Mouse (Mus musculus) stomach, embryonic 14.5 days (tissue): ENCODE data around the gene Gclm. TPM values are rescaled to one million over a fixed set of nuclear protein-coding genes. Genes with fewer than 3 reads are reported as not detected.
"Not testable (repeated sequence)": the region's sequence is repeated elsewhere in the genome, so short reads cannot be mapped to it uniquely, and the experiment has no call there.

Source experiments
- ATAC-seq: fragments of 200-750 bp; cut with Nextera tagmentation; 2 replicates; pipeline ENCODE4 v1.8.0; 2017; ENCODE audit warnings: low read depth, moderate TSS enrichment; ENCODE audit not compliant: insufficient number of reproducible peaks, insufficient read depth, low FRiP score
- H3K27ac ChIP-seq: fragments of 300-500 bp; sonication (generic); 2 replicates; pipeline ENCODE4 v1.5.1; 2014; ENCODE audit warnings: mild to moderate bottlenecking, low read length, moderate library complexity, mixed read lengths
- H3K27me3 ChIP-seq: fragments of 300-500 bp; sonication (generic); 2 replicates; pipeline ENCODE4 v1.6.1; 2014; ENCODE audit warnings: low read length, control low read depth, mixed read lengths; ENCODE audit not compliant: control insufficient read depth, insufficient read depth
- H3K36me3 ChIP-seq: fragments of 300-500 bp; sonication (generic); 2 replicates; pipeline ENCODE4 v1.6.1; 2014; ENCODE audit warnings: mild to moderate bottlenecking, control low read depth, low read length, moderate library complexity, mixed read lengths; ENCODE audit not compliant: control insufficient read depth, insufficient read depth
- H3K4me1 ChIP-seq: fragments of 300-500 bp; sonication (generic); 2 replicates; pipeline ENCODE4 v1.6.1; 2014; ENCODE audit warnings: low read length, control low read depth, mixed read lengths; ENCODE audit not compliant: control insufficient read depth, insufficient read depth
- H3K4me2 ChIP-seq: fragments of 300-500 bp; sonication (generic); replicated peaks from 2 replicates; pipeline ENCODE4 v1.6.1; 2014; ENCODE audit warnings: low read depth, low read length, control low read depth
- H3K4me3 ChIP-seq: fragments of 300-500 bp; sonication (generic); 2 replicates; pipeline ENCODE4 v1.5.1; 2014; ENCODE audit warnings: low read depth, low read length, control low read depth
- H3K9ac ChIP-seq: fragments of 300-500 bp; sonication (generic); replicated peaks from 2 replicates; pipeline ENCODE4 v1.6.1; 2014; ENCODE audit warnings: low read depth, mild to moderate bottlenecking, control low read depth, low read length, moderate library complexity, mixed read lengths
- H3K9me3 ChIP-seq: fragments of 300-500 bp; sonication (generic); 2 replicates; pipeline ENCODE4 v1.6.1; 2016; ENCODE audit warnings: low read depth, low read length, control low read depth; ENCODE audit not compliant: control insufficient read depth
- WGBS: fragments of 180-500 bp; shearing (Covaris S2); extraction: QIAGEN DNeasy Blood & Tissue Kit; methylation state at CpG from one replicate; pipeline ENCODE4 v1.1.7; 2014; 5-methylcytosine and 5-hydroxymethylcytosine counted together
- polyA plus RNA-seq: library from polyadenylated mRNA; unstranded; fragments of >200 nt; fragmentation: Nextera tagmentation; extraction: Ambion mirVana; gene quantifications from 2 replicates; pipeline ENCODE4 v1.2.1, GENCODE M21; 2014

The Gclm gene
- polyA plus RNA-seq, 1 experiment from 2014 or later = 60.5 TPM

DNA sequence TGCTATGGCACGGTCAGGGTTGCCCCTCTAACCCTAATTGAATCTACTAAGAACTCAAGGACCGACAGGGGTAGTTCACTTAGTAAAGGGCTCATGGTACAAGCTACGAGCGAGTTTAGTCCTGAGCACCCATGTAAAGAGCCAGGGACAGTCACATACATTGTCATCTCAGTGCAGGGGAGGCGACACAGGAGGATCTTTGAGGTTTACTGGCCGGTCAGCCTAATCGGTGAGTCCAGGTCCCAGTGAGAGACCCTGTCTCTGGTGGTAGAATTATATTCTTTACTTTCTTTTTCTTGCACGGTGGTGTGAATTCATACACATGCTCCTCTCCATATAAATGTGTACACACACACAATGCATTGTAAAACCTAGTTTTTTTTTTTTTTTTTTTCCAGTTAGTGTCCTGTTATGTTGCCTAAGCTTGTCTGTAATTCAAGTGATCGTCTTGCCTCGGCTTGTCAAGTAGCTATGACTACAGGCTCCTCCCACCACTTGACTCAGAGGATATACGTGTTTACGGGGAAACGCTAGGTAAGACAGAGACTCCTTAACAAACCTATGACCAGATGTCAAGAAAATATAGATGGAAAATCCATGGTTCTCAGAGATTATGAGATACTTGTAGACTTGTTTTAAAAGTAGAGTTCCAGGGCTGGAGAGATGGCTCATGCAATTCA lies 33.8 kb upstream of the Gclm start:
- ATAC-seq = no peak
- Histone ChIP-seq H3K36me3 (no peaks in the 10 kb centered on the region), H3K9me3 (no peaks in the 10 kb centered on the region), H3K9ac (no peak overlapping the region), H3K27me3 (no peaks in the 10 kb centered on the region), H3K4me2 (no peak overlapping the region), H3K27ac (no peak overlapping the region; the same call in 1 of the 2 replicates), H3K4me1 (0 out of 2 replicates have a peak, but pooled peaks cover 3% of the 10 kb centered on the region), H3K4me3 (no peak overlapping the region)
- 50% methylated on average over 13 of the region's 13 CpGs for WGBS

DNA sequence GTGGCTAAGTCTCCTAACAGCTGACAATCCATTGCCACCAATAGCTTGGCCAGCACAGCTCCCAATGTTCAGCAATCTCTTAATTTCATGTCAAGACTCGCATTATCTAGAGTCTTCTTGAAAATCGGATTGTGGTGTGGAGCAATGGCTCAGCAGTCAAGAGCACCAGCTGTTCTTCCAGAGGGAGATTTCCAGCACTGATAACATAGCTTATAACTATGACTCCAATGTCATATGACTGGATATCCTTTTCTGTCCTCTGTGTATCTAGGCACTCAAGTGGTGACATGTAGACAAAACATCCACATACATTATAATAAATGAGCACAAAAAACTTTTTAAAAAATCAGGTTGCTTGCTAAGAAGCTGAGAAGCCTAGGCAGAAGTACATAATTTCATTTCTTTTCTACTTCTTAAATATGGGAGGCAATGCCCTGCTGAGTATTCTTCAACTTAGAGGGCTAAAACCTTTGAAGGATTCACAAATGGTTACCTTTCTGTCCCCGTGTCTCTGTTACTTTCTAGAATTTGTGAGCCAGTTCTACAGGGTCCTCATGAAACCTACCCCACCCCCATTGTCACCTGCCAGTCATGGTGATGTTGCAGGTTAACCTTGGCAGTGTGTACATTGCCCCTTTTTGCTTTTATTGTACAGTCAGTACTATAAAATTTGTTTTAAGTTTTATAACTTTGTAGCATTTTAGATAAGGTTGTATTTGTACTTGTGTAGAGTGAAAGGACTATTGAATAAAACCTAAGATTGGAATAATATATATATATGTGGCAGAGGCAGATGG lies 23.9 kb upstream of the Gclm start:
- no peak overlapping the region for H3K27ac ChIP-seq
- 80% methylated on average over 3 of the region's 3 CpGs for WGBS
- H3K4me3 ChIP-seq = no peak overlapping the region
- no peak overlapping the region for H3K9ac ChIP-seq
- no peaks in the 10 kb centered on the region for H3K9me3 ChIP-seq
- H3K4me2 ChIP-seq = no peak overlapping the region
- no peak for ATAC-seq
- no peaks in the 10 kb centered on the region for H3K4me1 ChIP-seq
- H3K36me3 ChIP-seq = no peaks in the 10 kb centered on the region
- no peaks in the 10 kb centered on the region for H3K27me3 ChIP-seq

DNA sequence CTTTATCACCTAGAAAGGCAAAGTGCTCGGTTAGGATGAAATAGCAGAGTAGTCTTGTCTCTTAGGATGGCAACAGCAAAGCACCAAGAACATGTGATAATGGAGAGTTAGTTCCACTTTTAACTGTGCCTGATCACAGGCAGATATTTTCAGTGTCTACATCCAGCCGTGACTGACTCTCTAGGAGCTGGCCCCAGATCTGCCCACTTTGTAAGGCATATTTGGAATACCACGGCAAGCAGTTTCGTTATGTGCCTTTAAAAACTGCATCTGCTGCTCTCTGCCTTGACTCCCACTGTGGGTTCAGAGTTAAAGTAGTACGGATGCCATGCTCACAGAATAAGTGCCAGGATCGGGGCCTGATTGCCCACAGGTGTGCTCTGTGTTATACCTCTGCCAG lies 18.4 kb upstream of the Gclm start:
- not testable (repeated sequence) for H3K9me3 ChIP-seq, H3K36me3 ChIP-seq, H3K27me3 ChIP-seq, H3K4me3 ChIP-seq, H3K4me2 ChIP-seq, H3K9ac ChIP-seq, H3K4me1 ChIP-seq, ATAC-seq, H3K27ac ChIP-seq
- WGBS = 54% methylated on average over 6 of the region's 6 CpGs

DNA sequence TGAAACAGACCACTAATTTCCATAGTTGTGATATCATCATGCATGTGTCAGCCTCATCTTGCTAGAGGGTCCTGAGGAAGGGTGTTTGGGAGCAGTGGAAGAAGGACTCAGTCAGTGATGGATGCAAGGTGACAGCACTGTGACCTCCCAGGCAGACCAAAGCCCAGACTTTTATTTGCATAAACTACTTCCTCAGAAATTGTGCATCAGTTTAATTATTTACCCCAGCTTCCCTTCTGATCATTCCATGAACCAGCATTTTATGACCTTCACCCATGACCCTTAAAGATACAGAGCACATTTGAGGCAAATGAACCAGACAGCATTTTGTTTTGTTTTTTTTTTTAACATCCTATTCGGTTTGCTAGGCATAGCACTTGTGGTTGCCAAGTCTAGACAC lies 9.6 kb upstream of the Gclm start:
- Histone ChIP-seq H3K27ac (no peak overlapping the region), H3K4me1 (no peaks in the 10 kb centered on the region), H3K4me3 (no peak overlapping the region), H3K9me3 (no peaks in the 10 kb centered on the region), H3K4me2 (no peak overlapping the region), H3K9ac (no peak overlapping the region), H3K27me3 (no peaks in the 10 kb centered on the region), H3K36me3 (no peaks in the 10 kb centered on the region)
- 54% methylated on average over 1 of the region's 1 CpGs for WGBS
- ATAC-seq = no peak

DNA sequence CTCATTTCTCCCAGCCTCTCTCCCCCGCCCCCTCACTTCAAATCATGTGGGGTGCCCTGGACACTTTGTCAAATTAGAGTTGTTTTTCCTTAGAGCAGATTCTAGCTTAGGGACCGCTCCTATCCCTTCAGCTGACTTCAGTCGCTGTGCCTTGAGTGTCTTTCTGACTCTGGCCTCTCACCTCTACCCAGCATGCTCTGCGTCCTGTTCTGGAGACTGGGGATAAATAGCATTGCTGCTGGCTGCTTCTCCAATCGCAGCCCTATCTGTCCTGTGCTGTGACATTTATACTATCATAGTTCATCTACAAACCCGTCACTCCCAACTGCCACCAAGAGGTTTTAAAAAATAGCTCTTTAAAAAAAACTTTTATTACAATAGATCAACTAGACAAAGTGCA lies 2.5 kb upstream of the Gclm start:
- Histone ChIP-seq H3K9ac (no peak overlapping the region), H3K27ac (no peak overlapping the region), H3K4me1 (peaks cover 16% of the 10 kb centered on the region), H3K4me3 (no peak overlapping the region), H3K36me3 (no peaks in the 10 kb centered on the region), H3K9me3 (no peaks in the 10 kb centered on the region), H3K27me3 (no peaks in the 10 kb centered on the region), H3K4me2 (no peak overlapping the region)
- ATAC-seq = no peak
- 50% methylated on average over 6 of the region's 6 CpGs for WGBS

DNA sequence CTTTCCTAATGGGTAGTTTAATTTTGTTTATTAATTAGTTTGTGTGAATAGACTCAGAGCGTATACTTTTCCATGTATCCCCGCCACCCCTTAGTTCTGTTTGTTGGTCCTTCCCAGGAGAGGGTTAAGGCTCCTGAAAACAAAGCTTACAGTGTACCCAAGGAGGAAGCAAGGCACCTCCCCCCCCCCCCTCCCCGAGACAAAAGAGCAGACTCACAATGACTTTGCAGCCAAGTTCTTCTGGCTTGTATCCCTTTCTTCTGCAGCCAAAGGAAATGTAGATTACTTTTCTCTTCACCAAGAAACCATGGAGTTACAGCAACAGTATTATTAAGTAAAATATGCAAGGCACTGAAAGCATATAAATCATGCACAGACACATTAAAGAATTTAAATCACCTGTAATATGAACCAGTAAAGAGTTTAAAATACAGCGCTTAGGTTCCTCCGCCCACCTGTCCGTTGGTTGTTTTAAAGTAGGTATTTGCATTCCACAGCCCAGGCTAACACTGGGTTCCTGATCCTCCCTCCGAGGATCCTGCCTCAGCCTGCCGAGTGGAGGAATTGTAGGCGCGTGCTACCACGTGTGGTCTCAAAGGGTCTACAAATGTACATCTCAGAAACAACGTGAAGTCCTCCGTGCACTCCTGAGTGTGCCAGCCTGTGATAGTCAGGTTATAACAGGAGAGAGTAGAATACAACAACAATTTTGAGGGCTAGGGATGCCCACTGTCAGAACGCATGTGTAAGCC lies 1.8 kb upstream of the Gclm start:
- peaks cover 16% of the 10 kb centered on the region for H3K4me1 ChIP-seq
- no peak overlapping the region for H3K27ac ChIP-seq
- no peak overlapping the region for H3K4me2 ChIP-seq
- WGBS = 43% methylated on average over 14 of the region's 14 CpGs
- no peak for ATAC-seq
- H3K4me3 ChIP-seq = no peak overlapping the region
- H3K9me3 ChIP-seq = no peaks in the 10 kb centered on the region
- no peaks in the 10 kb centered on the region for H3K27me3 ChIP-seq
- no peaks in the 10 kb centered on the region for H3K36me3 ChIP-seq
- H3K9ac ChIP-seq = no peak overlapping the region

DNA sequence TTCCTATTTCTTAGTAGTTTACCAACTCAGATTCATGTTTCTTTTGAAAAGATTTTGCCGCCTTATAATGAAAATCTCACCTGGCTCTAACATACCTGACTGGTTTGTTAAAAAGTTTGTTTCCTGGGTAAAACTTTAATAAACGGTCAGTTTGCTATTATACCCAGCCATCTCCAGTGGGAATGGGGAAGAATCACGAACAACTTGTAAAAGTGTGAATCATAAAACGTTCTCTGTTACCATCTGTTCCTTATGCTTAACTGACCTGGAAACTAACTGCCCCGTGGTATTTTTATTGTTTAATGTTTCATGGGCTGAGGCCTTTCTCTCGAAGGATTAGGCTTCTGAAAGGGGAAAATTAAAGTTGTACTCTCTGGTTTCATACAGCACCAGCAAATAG lies 598 bp upstream of the Gclm start:
- H3K4me2 ChIP-seq = peak overlapping the region; percentile 40
- peaks cover 16% of the 10 kb centered on the region for H3K4me1 ChIP-seq
- no peaks in the 10 kb centered on the region for H3K27me3 ChIP-seq
- H3K4me3 ChIP-seq = peak overlapping the region; percentile 74
- no peak overlapping the region for H3K27ac ChIP-seq
- 52% methylated on average over 6 of the region's 6 CpGs for WGBS
- H3K9ac ChIP-seq = no peak overlapping the region
- ATAC-seq = no peak
- no peaks in the 10 kb centered on the region for H3K36me3 ChIP-seq
- no peaks in the 10 kb centered on the region for H3K9me3 ChIP-seq

DNA sequence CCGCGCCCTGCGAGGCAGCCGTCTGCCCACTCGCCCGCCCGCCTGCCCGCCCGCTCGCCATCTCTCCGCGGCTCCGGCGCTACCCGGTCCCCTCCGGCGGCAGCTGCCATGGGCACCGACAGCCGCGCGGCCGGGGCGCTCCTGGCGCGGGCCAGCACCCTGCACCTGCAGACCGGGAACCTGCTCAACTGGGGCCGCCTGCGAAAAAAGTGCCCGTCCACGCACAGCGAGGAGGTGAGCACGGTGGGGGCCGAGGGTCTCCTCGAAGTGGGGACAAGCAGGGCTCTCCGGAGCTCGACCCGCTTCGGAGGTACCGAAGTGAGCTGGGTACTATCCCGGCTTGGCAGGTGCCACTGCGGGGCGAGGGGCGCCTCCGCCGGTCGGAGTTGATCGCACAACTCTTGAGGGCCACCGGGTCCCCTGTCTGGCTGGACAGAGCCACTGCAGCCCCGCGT lies 548 bp downstream of the Gclm start:
- Histone ChIP-seq H3K27me3 (no peaks in the 10 kb centered on the region), H3K4me3 (peak overlapping the region; percentile 74), H3K36me3 (no peaks in the 10 kb centered on the region), H3K9me3 (no peaks in the 10 kb centered on the region), H3K4me2 (peak overlapping the region; percentile 84), H3K27ac (peak overlapping the region; percentile 82), H3K9ac (peak overlapping the region; percentile 60), H3K4me1 (peaks cover 16% of the 10 kb centered on the region)
- under 1% methylated on average over 45 of the region's 50 CpGs for WGBS
- peak; percentile 35 for ATAC-seq
